Mouse (Mus musculus): Measurements from ENCODE around the gene Dpm3.

DNA sequence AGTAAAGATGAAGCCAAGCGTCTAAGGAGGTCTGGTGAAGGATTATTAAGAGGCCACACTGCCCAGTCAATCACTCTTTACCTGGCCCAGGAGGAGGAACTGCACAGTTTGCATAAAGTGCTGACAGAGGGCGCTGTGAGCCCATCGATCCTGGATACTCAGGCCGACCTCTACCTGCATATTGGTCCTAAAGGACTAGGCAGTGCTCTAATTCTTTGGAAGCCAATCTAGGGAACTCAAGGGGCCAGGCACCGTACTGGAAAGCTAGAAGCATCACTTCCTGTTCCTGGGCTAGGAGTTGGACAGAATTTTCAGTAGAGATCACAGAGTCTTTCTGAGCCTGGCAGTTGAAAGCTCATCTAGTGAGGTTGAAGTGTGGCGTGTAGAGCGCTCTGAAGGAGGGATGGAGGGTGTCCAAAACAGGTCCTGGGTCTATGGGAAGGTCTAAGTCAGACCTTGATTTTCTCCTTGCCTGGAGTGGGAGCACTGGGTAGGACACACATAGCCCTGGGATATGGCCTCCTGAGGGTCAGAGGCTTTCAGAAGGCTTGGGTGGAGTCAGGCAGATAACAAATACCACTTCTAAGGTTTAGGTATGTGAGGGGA is 8.6 kb upstream of the Dpm3 start:
- no peak for TF ChIP-seq GATA1 (IDR thresholded peaks at IDR 0.05; ENCODE audit: low read length)
- TF ChIP-seq TAL1 (IDR thresholded peaks at IDR 0.05; ENCODE audit: low read length) = no peak
